Mouse (Mus musculus) liver, embryonic 12.5 days (tissue): ENCODE measurements at regions not wholly inside any gene's neighbourhood (a gene's known extent, or its start where the extent isn't known, plus 50 kb on each side); places are given as distances from the start of the nearest gene placed in this dataset.

Experiments
- ATAC-seq: fragments of 200-750 bp; cut with Nextera tagmentation; 2 replicates; pipeline ENCODE4 v1.8.0; 2017; ENCODE audit warnings: moderate number of reproducible peaks, mild to moderate bottlenecking, moderate library complexity
- H3K27ac ChIP-seq: fragments of 300-500 bp; sonication (generic); 2 replicates; pipeline ENCODE4 v1.5.1; 2016; ENCODE audit warnings: mild to moderate bottlenecking
- H3K27me3 ChIP-seq: fragments of 300-500 bp; sonication (generic); replicated peaks from 2 replicates; pipeline ENCODE4 v1.6.1; 2016; ENCODE audit warnings: mild to moderate bottlenecking, moderate library complexity
- H3K36me3 ChIP-seq: fragments of 300-500 bp; sonication (generic); 2 replicates; pipeline ENCODE4 v1.6.1; 2016; ENCODE audit warnings: mild to moderate bottlenecking, moderate library complexity
- H3K4me1 ChIP-seq: fragments of 300-500 bp; sonication (generic); 2 replicates; pipeline ENCODE4 v1.6.1; 2016
- H3K4me2 ChIP-seq: fragments of 300-500 bp; sonication (generic); 2 replicates; pipeline ENCODE4 v1.6.1; 2016; ENCODE audit warnings: mild to moderate bottlenecking, moderate library complexity
- H3K4me3 ChIP-seq: fragments of 300-500 bp; sonication (generic); 2 replicates; pipeline ENCODE4 v1.5.1; 2016; ENCODE audit warnings: mild to moderate bottlenecking, moderate library complexity
- H3K9ac ChIP-seq: fragments of 300-500 bp; sonication (generic); 2 replicates; pipeline ENCODE4 v1.6.1; 2016; ENCODE audit warnings: mild to moderate bottlenecking, moderate library complexity
- H3K9me3 ChIP-seq: fragments of 300-500 bp; sonication (generic); replicated peaks from 2 replicates; pipeline ENCODE4 v1.6.1; 2016; ENCODE audit warnings: mild to moderate bottlenecking, moderate library complexity
- whole genome bisulfite sequencing: fragments of 180-500 bp; shearing (Covaris S2); methylation state at CpG from one replicate; pipeline ENCODE4 v1.1.7; 2016; ENCODE audit not compliant: insufficient replicate concordance; 5-methylcytosine and 5-hydroxymethylcytosine counted together

DNA sequence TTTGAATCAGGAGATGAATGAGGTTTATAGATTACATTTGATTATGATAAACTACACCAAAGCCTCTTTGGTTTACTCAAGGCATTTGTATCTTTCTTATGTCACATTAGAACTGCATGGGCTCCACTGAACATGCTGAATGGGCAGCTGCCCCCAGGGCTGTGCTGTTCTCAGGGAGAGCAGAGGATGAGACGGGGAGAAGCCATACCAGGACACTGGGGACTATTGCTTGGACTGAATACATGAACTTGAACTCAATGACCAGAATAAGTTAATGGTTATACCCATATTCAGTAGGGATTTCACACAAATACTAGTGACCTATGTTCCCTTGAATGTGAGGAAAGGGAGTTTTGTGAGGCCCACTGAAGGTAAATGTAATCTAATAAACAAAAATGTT is 632.7 kb upstream of the Nox3 start:
- Histone ChIP-seq H3K27ac (no peak overlapping the region), H3K4me2 (no peak overlapping the region), H3K36me3 (no peaks in the 10 kb centered on the region), H3K9me3 (no peaks in the 10 kb centered on the region), H3K9ac (no peak overlapping the region), H3K27me3 (no peaks in the 10 kb centered on the region), H3K4me3 (no peak overlapping the region), H3K4me1 (no peaks in the 10 kb centered on the region)
- WGBS = 77% methylated on average over 1 of the region's 1 CpGs
- no peak for ATAC-seq

DNA sequence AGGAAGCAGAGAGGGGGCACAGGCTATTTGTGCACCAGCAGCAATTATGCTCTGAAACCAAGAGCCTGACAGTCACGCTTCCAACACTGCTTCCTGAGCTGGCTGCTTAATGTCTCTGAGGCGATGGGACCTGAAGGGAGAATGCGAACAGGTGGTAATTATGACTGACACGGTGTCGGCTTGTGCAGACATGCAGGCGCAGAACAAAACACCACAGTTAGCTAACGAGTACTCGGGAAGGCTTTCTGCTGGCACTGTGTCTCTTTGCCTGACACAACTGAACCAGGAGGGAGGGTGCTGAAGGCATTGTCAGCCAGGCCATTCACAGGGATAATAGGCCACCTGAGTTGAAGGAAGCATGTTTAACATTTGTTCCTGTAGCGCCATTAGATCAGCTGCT is 635.6 kb upstream of the Nox3 start:
- Histone ChIP-seq H3K4me1 (no peaks in the 10 kb centered on the region), H3K27ac (no peak overlapping the region), H3K9ac (no peak overlapping the region), H3K36me3 (no peaks in the 10 kb centered on the region), H3K9me3 (no peaks in the 10 kb centered on the region), H3K4me2 (no peak overlapping the region), H3K4me3 (no peak overlapping the region), H3K27me3 (no peaks in the 10 kb centered on the region)
- ATAC-seq = no peak
- 71% methylated on average over 9 of the region's 9 CpGs for WGBS

DNA sequence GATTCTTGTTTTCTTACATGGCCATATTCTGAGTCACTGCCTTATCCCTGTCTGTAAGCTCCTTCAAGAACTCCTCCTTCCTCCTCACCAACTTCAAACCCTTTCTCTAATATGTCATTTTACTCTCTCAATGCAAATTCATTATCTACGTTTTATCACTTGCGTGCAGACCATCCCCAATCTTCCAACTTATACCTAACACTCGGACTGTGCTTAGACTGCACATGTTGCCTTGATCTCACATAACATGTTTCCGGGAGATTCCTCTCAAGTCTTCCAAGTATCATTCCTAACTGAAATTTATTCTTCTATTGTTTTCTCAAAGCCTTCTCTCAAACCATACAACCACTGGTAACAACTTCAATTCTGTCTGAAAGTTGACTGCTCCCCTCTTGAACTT is 637.0 kb upstream of the Nox3 start:
- no peaks in the 10 kb centered on the region for H3K27me3 ChIP-seq
- H3K9ac ChIP-seq = no peak overlapping the region
- WGBS = 48% methylated on average over 4 of the region's 4 CpGs
- H3K36me3 ChIP-seq = no peaks in the 10 kb centered on the region
- H3K4me1 ChIP-seq = no peaks in the 10 kb centered on the region
- no peaks in the 10 kb centered on the region for H3K9me3 ChIP-seq
- ATAC-seq = no peak
- no peak overlapping the region for H3K4me2 ChIP-seq
- no peak overlapping the region for H3K27ac ChIP-seq
- no peak overlapping the region for H3K4me3 ChIP-seq

DNA sequence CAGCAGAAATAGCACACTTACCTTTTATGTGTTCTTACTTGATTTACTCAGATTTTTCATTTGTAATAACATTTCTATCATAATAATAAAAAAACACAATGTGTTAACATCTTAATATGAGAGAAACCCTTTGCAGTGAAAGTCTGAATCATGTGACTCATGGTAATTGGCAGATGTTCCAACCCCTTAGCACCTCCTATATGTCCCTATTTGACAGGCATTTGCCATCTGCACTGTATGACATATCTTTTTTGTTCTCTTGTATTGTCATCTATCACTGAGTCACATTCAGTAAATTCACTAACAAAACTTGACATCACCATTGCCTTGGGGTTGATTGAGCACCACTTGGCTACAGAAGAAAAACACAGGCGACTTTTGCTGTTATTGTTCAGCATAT is 641.1 kb upstream of the Arid1b start:
- Histone ChIP-seq H3K27ac (no peak overlapping the region), H3K27me3 (no peaks in the 10 kb centered on the region), H3K4me3 (no peak overlapping the region), H3K4me1 (no peaks in the 10 kb centered on the region), H3K9ac (no peak overlapping the region), H3K4me2 (no peak overlapping the region), H3K36me3 (no peaks in the 10 kb centered on the region), H3K9me3 (no peaks in the 10 kb centered on the region)
- WGBS = 50% methylated on average over 1 of the region's 1 CpGs
- ATAC-seq = no peak

DNA sequence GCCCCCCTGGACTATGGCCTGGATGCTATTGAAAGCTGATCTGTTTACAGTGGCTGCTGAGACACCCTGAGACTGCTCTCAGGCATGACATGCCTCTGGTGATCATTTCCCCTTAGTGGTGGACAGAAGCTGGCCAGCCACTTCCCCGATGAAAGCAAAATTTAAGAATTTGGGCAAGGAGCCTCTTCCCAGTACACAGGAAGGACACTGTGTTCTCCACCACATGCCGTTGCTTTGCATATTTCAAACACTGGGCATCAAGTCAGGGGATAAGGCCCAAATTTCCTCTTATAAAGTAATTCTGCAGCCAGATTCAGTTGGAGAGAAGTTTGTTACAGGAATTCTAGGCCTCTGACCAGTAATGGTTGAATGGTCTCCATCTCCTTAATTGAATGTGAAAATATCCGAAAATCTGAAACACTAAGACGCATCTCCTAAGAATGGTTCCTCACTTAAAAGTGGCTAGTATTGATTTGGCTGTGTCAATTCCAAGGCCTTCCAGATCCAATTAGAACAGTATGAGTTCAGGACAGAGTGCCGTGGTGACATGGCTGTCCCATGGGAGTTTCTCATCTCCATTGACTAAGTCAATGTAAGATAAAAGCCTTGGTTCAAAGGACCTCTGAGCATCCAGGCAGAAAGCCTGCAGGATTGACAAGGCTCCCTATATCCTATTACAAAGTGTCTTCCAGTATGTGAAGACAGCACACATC is 638.5 kb upstream of the Arid1b start:
- Histone ChIP-seq H3K27me3 (no peaks in the 10 kb centered on the region), H3K9me3 (no peaks in the 10 kb centered on the region), H3K4me2 (no peak overlapping the region), H3K36me3 (no peaks in the 10 kb centered on the region), H3K4me3 (no peak overlapping the region), H3K9ac (no peak overlapping the region), H3K4me1 (no peaks in the 10 kb centered on the region), H3K27ac (no peak overlapping the region)
- no peak for ATAC-seq
- 77% methylated on average over 5 of the region's 5 CpGs for WGBS

DNA sequence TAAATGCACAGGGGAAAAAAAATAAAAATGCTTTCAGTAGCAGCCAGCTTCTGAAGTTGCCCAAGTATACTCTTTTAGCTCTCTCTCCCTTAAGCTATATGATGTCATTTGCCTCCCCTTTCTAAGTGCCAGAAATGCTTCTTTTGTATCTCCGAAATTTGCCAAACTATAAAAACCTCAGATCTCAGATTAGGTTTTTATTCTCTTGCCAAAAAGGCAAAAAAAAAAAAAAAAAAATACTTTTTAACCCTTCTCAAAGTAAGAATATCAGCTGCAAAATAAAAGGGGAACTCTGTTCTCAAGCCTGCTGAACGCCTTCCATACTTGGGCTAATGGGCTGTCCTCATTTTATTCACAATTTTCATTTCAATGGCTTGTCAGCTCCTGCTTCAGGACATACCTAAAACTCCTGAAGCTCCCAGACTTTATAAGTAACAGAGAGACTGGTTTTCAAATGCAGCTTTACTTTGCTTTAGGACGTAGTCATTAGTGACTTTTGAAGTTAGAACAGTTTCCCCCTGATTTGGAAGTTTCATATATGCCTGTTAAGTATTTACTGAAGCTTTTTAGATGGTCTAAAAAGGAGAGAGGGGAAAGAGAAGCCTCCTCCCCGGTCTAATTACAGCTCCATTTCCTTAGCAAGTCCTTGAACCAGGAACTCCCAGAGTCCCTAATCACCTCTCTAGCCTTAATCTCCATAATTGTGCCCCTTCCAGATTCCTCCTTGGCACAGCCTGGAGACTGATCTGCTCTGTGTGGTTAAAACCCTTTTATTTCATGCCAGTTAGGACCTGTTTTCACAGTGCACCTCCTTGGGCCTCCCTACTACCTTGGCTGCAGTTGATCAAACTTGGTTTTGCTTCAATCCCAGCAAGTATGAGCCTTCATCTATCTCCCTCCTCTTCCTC is 633.5 kb upstream of the Arid1b start:
- no peak overlapping the region for H3K4me3 ChIP-seq
- no peak overlapping the region for H3K9ac ChIP-seq
- no peaks in the 10 kb centered on the region for H3K9me3 ChIP-seq
- no peak overlapping the region for H3K27ac ChIP-seq
- no peak overlapping the region for H3K4me2 ChIP-seq
- H3K27me3 ChIP-seq = no peaks in the 10 kb centered on the region
- H3K4me1 ChIP-seq = no peaks in the 10 kb centered on the region
- 54% methylated on average over 4 of the region's 4 CpGs for WGBS
- H3K36me3 ChIP-seq = no peaks in the 10 kb centered on the region
- ATAC-seq = no peak

DNA sequence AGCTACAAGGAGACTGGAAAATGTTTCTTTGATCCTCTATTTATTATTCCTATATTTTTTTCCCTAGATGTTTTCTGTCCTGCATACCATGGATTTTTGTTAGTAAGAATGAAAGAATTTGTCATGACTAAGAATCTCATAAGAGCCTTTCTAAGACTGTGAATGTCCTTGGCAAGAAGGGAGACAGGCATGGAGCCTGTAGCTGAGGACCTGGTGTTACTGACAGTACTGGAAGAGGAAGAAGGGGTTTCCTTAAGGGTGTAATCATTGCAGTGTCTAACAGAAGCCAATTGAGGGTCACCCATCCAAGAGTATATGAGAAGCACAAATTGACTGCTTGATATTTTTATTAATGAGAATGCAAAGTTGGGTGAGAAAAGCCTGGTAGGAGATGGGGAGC is 628.3 kb upstream of the Arid1b start:
- no peak overlapping the region for H3K27ac ChIP-seq

DNA sequence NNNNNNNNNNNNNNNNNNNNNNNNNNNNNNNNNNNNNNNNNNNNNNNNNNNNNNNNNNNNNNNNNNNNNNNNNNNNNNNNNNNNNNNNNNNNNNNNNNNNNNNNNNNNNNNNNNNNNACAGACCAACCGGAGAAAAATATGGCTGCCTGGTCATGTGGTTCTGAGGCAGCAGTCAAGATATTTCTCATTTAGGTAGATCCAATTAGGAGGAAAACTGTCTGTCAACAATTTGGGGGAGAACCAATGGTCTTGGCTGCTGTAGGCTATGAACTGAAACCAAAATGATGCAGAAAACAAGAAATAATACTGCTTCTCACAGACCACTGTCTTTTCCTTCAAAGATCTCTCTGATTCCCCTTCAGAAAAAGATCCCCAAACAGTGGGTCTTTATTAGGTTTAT is 613.7 kb upstream of the Arid1b start:
- Histone ChIP-seq H3K27ac (peak overlapping the region; percentile 3; the same call in 1 of the 2 replicates), H3K9me3 (no peaks in the 10 kb centered on the region), H3K4me1 (peaks cover 20% of the 10 kb centered on the region), H3K27me3 (no peaks in the 10 kb centered on the region), H3K4me3 (no peak overlapping the region), H3K36me3 (no peaks in the 10 kb centered on the region), H3K9ac (no peak overlapping the region), H3K4me2 (no peak overlapping the region)
- ATAC-seq = no peak
- 77% methylated on average over 1 of the region's 1 CpGs for WGBS

More for the DNA sequence above, 628.3 kb upstream of the Arid1b start:
- no peaks in the 10 kb centered on the region for H3K9me3 ChIP-seq
- H3K9ac ChIP-seq = no peak overlapping the region
- H3K4me1 ChIP-seq = no peaks in the 10 kb centered on the region
- H3K4me2 ChIP-seq = no peak overlapping the region
- H3K36me3 ChIP-seq = no peaks in the 10 kb centered on the region
- no peak for ATAC-seq
- no peak overlapping the region for H3K4me3 ChIP-seq
- no peaks in the 10 kb centered on the region for H3K27me3 ChIP-seq

DNA sequence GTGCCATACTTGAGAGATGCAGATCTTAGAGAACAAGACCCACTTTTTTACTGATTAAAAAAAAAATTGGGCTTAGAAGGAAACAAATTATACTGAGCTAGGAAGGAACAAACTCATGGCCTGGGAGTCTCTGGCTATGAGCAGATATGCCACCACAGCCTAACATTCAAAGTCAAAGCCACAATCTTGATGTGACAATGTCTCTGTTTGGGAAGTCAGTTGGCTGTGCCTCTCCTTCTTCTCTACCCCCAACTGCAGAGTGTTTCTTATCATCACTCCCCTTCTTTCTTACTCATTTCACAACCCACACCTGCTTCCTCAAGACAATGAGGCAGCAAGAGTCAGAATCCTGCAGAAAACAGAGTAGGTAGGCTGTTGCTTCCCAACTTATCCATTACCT is 613.3 kb upstream of the Arid1b start:
- no peak overlapping the region for H3K4me3 ChIP-seq
- H3K4me1 ChIP-seq = peaks cover 20% of the 10 kb centered on the region
- no peaks in the 10 kb centered on the region for H3K9me3 ChIP-seq
- no peak overlapping the region for H3K4me2 ChIP-seq
- H3K27ac ChIP-seq = peak overlapping the region; percentile 3; the same call in 1 of the 2 replicates
- no peaks in the 10 kb centered on the region for H3K27me3 ChIP-seq
- no peak overlapping the region for H3K9ac ChIP-seq
- no peaks in the 10 kb centered on the region for H3K36me3 ChIP-seq
- ATAC-seq = peak; percentile 87

DNA sequence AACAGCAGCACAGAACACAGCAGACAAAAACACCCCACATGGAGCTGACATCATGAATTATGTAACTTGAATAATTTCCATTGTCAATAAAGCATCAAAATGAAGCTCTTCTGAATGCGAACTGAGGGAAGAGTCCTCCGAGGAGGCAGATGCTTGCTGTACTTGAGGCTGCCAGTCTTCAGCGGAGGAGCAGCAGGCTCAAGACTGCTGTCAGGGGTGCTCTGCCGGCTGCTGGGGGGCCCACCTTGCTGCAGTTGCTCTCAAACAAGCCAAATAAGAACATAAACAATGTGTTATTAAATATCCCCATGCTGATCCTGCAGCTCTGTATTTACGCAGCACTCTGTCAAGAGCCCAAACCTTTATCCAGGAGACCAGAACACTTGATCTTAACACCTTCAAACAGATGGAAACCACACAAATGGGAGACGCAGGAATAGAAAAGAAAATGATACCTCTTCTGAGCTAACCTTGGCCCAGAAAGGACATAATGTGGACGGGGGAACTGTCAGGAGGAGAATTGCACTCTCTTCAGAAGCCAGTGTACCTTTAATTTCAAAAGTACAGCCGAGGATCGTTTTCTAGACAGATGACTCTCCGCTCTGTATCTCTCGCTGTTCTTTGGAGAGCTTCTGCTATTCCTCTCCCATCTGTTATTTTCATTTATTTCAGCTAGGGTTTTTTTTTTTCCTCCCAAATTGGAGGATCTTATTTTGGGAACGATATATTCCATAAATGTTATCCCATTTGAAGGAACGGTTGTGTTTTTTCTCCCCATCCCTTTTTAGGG is 612.0 kb upstream of the Arid1b start:
- H3K4me2 ChIP-seq = no peak overlapping the region
- no peak overlapping the region for H3K9ac ChIP-seq
- H3K9me3 ChIP-seq = no peaks in the 10 kb centered on the region
- peaks cover 20% of the 10 kb centered on the region for H3K4me1 ChIP-seq
- H3K27ac ChIP-seq = no peak overlapping the region
- ATAC-seq = no peak
- no peak overlapping the region for H3K4me3 ChIP-seq
- H3K36me3 ChIP-seq = no peaks in the 10 kb centered on the region
- 70% methylated on average over 13 of the region's 13 CpGs for WGBS
- H3K27me3 ChIP-seq = no peaks in the 10 kb centered on the region

DNA sequence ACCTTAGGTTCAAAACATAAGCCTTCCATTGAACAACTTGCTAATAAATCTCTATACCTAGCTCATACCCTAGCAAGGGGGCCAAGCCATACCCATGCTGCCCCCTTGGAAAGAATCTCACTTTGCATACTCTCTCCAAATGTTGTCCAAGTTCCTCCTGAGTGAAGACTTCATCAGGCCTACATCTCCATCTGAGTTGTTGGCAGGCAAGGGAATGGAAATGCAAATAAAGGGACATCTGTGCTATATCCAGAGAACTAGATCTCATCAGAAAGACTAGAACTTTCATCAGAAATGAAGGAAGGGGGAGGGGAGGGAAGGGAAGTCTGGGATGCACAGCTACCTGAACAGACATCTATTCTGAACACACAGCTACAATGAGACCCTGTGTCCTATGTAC is 611.4 kb upstream of the Arid1b start:
- Histone ChIP-seq H3K4me2 (no peak overlapping the region), H3K27ac (no peak overlapping the region), H3K36me3 (no peaks in the 10 kb centered on the region), H3K9me3 (no peaks in the 10 kb centered on the region), H3K27me3 (no peaks in the 10 kb centered on the region), H3K4me1 (peaks cover 20% of the 10 kb centered on the region), H3K4me3 (no peak overlapping the region), H3K9ac (no peak overlapping the region)
- ATAC-seq = no peak

DNA sequence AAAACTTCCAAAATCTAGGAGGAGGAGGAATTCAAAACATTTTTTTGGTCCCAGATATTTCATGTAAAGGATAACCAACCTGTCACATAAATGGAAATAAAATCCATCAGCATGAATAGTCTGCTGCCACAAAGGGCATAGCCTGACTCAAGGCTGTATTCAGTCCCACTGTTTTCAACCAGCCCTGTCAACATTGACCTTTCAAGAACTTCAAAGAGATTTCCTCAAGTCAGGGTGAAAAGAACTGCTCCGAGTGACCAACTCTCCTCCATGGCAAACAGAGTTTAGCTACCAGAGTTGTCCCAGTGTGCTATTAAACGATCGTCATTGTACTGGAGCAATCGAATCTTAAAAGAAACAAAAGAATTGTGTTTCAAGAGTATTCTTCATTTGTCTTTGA is 606.5 kb upstream of the Arid1b start:
- no peak overlapping the region for H3K27ac ChIP-seq
- no peak for ATAC-seq
- H3K27me3 ChIP-seq = no peaks in the 10 kb centered on the region
- no peak overlapping the region for H3K4me3 ChIP-seq
- H3K36me3 ChIP-seq = no peaks in the 10 kb centered on the region
- no peak overlapping the region for H3K4me2 ChIP-seq
- no peak overlapping the region for H3K9ac ChIP-seq
- 69% methylated on average over 4 of the region's 4 CpGs for WGBS
- H3K9me3 ChIP-seq = no peaks in the 10 kb centered on the region
- no peaks in the 10 kb centered on the region for H3K4me1 ChIP-seq
